Mouse (Mus musculus) intestine, embryonic 15.5 days (tissue): ENCODE results near the gene Nckap5. TPM values are rescaled to one million over a fixed set of nuclear protein-coding genes. Genes with fewer than 3 reads are reported as not detected.
A peak's percentile ranks its signal among the peaks of the same experiment; 100 is the strongest.

Experiments
- ATAC-seq: fragments of 200-750 bp; cut with Nextera tagmentation; 2 replicates; pipeline ENCODE4 v1.8.0; 2017; ENCODE audit warnings: moderate TSS enrichment, moderate library complexity
- H3K27ac ChIP-seq: fragments of 300-500 bp; sonication (generic); 2 replicates; pipeline ENCODE4 v1.5.1; 2015; ENCODE audit warnings: mild to moderate bottlenecking, inconsistent platforms
- H3K27me3 ChIP-seq: fragments of 300-500 bp; sonication (generic); replicated peaks from 2 replicates; pipeline ENCODE4 v1.6.1; 2015; ENCODE audit warnings: inconsistent platforms
- H3K36me3 ChIP-seq: fragments of 300-500 bp; sonication (generic); 2 replicates; pipeline ENCODE4 v1.6.1; 2015; ENCODE audit warnings: inconsistent platforms
- H3K4me1 ChIP-seq: fragments of 300-500 bp; sonication (generic); replicated peaks from 2 replicates; pipeline ENCODE4 v1.6.1; 2015; ENCODE audit warnings: inconsistent platforms
- H3K4me2 ChIP-seq: fragments of 300-500 bp; sonication (generic); replicated peaks from 2 replicates; pipeline ENCODE4 v1.6.1; 2015; ENCODE audit warnings: mild to moderate bottlenecking, inconsistent platforms
- H3K4me3 ChIP-seq: fragments of 300-500 bp; sonication (generic); replicated peaks from 2 replicates; pipeline ENCODE4 v1.5.1; 2015; ENCODE audit warnings: inconsistent platforms
- H3K9ac ChIP-seq: fragments of 300-500 bp; sonication (generic); 2 replicates; pipeline ENCODE4 v1.6.1; 2015; ENCODE audit warnings: inconsistent platforms
- H3K9me3 ChIP-seq: fragments of 300-500 bp; sonication (generic); 2 replicates; pipeline ENCODE4 v1.6.1; 2016; ENCODE audit warnings: inconsistent platforms
- WGBS: fragments of 180-500 bp; shearing (Covaris S2); methylation state at CpG from one replicate; pipeline ENCODE4 v1.1.7; 2015; 5-methylcytosine and 5-hydroxymethylcytosine counted together
- polyA plus RNA-seq: library from polyadenylated mRNA; unstranded; fragments of >200 nt; fragmentation: Nextera tagmentation; extraction: Ambion mirVana; gene quantifications from 2 replicates; pipeline ENCODE4 v1.2.1, GENCODE M21; 2015

Nckap5 gene
- polyA plus RNA-seq, 1 experiment from 2014 or later = 11.4 TPM

GRCm38 (mm10) chr1:126603771-126604515 lies 226.7 kb downstream of the Nckap5 start:
- WGBS = 62% methylated on average over 7 of the region's 7 CpGs
- H3K27ac ChIP-seq = no peak overlapping the region
- H3K9me3 ChIP-seq = no peaks in the 10 kb centered on the region
- H3K4me3 ChIP-seq = peak overlapping the region; percentile 12; the same call in 1 of the 2 replicates
- H3K36me3 ChIP-seq = no peaks in the 10 kb centered on the region
- no peak overlapping the region for H3K9ac ChIP-seq
- ATAC-seq = peak; percentile 29; the same call in 1 of the 2 replicates
- H3K27me3 ChIP-seq = no peaks in the 10 kb centered on the region
- no peaks in the 10 kb centered on the region for H3K4me1 ChIP-seq
- peak overlapping the region; percentile 37 for H3K4me2 ChIP-seq

- Histone ChIP-seq H3K36me3 (no peaks in the 10 kb centered on the region), H3K4me2 (no peak overlapping the region), H3K9me3 (no peaks in the 10 kb centered on the region), H3K9ac (no peak overlapping the region), H3K27me3 (no peaks in the 10 kb centered on the region), H3K4me3 (no peak overlapping the region), H3K4me1 (no peaks in the 10 kb centered on the region), H3K27ac (no peak overlapping the region)
- WGBS = 69% methylated on average over 4 of the region's 4 CpGs
- no peak for ATAC-seq
Measured at GRCm38 (mm10) chr1:126600596-126600995, 230.0 kb downstream of the Nckap5 start.

- no peak for ATAC-seq
- H3K4me1 ChIP-seq = peaks cover 9% of the 10 kb centered on the region; the same call in 1 of the 2 replicates
- H3K27me3 ChIP-seq = no peaks in the 10 kb centered on the region
- no peak overlapping the region for H3K4me2 ChIP-seq
- H3K36me3 ChIP-seq = no peaks in the 10 kb centered on the region
- H3K9ac ChIP-seq = no peak overlapping the region
- H3K4me3 ChIP-seq = no peak overlapping the region
- no peaks in the 10 kb centered on the region for H3K9me3 ChIP-seq
- 21% methylated on average over 3 of the region's 3 CpGs for WGBS
- no peak overlapping the region for H3K27ac ChIP-seq
Measured at GRCm38 (mm10) chr1:126597376-126597775, 233.2 kb downstream of the Nckap5 start.

- H3K4me1 ChIP-seq = peaks cover 9% of the 10 kb centered on the region; the same call in 1 of the 2 replicates
- no peak overlapping the region for H3K4me2 ChIP-seq
- WGBS = 52% methylated on average over 3 of the region's 3 CpGs
- H3K9ac ChIP-seq = no peak overlapping the region
- no peak overlapping the region for H3K4me3 ChIP-seq
- H3K27me3 ChIP-seq = no peaks in the 10 kb centered on the region
- H3K36me3 ChIP-seq = no peaks in the 10 kb centered on the region
- H3K9me3 ChIP-seq = no peaks in the 10 kb centered on the region
- no peak for ATAC-seq
- H3K27ac ChIP-seq = no peak overlapping the region
Measured at GRCm38 (mm10) chr1:126594796-126595195, 235.8 kb downstream of the Nckap5 start.

- no peak overlapping the region for H3K27ac ChIP-seq
- no peak overlapping the region for H3K4me3 ChIP-seq
- no peak overlapping the region for H3K4me2 ChIP-seq
- no peaks in the 10 kb centered on the region for H3K9me3 ChIP-seq
- WGBS = 29% methylated on average over 7 of the region's 7 CpGs
- no peak overlapping the region for H3K9ac ChIP-seq
- no peaks in the 10 kb centered on the region for H3K27me3 ChIP-seq
- peaks cover 9% of the 10 kb centered on the region; the same call in 1 of the 2 replicates for H3K4me1 ChIP-seq
- H3K36me3 ChIP-seq = no peaks in the 10 kb centered on the region
- peak; percentile 71 for ATAC-seq
Measured at GRCm38 (mm10) chr1:126593044-126593805, 237.4 kb downstream of the Nckap5 start.

GRCm38 (mm10) chr1:126590911-126591310 lies 239.7 kb downstream of the Nckap5 start:
- no peaks in the 10 kb centered on the region for H3K36me3 ChIP-seq
- H3K27me3 ChIP-seq = no peaks in the 10 kb centered on the region
- H3K9ac ChIP-seq = no peak overlapping the region
- no peak overlapping the region for H3K27ac ChIP-seq
- peaks cover 9% of the 10 kb centered on the region; the same call in 1 of the 2 replicates for H3K4me1 ChIP-seq
- ATAC-seq = no peak
- 84% methylated on average over 3 of the region's 3 CpGs for WGBS
- H3K4me3 ChIP-seq = no peak overlapping the region
- no peak overlapping the region for H3K4me2 ChIP-seq
- no peaks in the 10 kb centered on the region for H3K9me3 ChIP-seq

GRCm38 (mm10) chr1:126578163-126578562 lies 252.4 kb downstream of the Nckap5 start:
- no peaks in the 10 kb centered on the region for H3K27me3 ChIP-seq
- ATAC-seq = no peak
- H3K4me1 ChIP-seq = no peaks in the 10 kb centered on the region
- no peak overlapping the region for H3K27ac ChIP-seq
- H3K9me3 ChIP-seq = no peaks in the 10 kb centered on the region
- H3K36me3 ChIP-seq = no peaks in the 10 kb centered on the region
- H3K4me3 ChIP-seq = no peak overlapping the region
- H3K9ac ChIP-seq = no peak overlapping the region
- no peak overlapping the region for H3K4me2 ChIP-seq

GRCm38 (mm10) chr1:126574295-126574694 lies 256.3 kb downstream of the Nckap5 start:
- H3K9me3 ChIP-seq = no peaks in the 10 kb centered on the region
- no peak overlapping the region for H3K4me2 ChIP-seq
- H3K9ac ChIP-seq = no peak overlapping the region
- H3K4me1 ChIP-seq = no peaks in the 10 kb centered on the region
- no peak for ATAC-seq
- 90% methylated on average over 9 of the region's 9 CpGs for WGBS
- no peak overlapping the region for H3K27ac ChIP-seq
- H3K27me3 ChIP-seq = no peaks in the 10 kb centered on the region
- no peaks in the 10 kb centered on the region for H3K36me3 ChIP-seq
- H3K4me3 ChIP-seq = no peak overlapping the region

GRCm38 (mm10) chr1:126573714-126574113 lies 256.9 kb downstream of the Nckap5 start:
- no peak overlapping the region for H3K4me3 ChIP-seq
- H3K4me1 ChIP-seq = no peaks in the 10 kb centered on the region
- H3K9me3 ChIP-seq = no peaks in the 10 kb centered on the region
- ATAC-seq = no peak
- H3K4me2 ChIP-seq = no peak overlapping the region
- H3K9ac ChIP-seq = no peak overlapping the region
- WGBS = 62% methylated on average over 3 of the region's 3 CpGs
- H3K36me3 ChIP-seq = no peaks in the 10 kb centered on the region
- H3K27me3 ChIP-seq = no peaks in the 10 kb centered on the region
- H3K27ac ChIP-seq = no peak overlapping the region

- H3K4me1 ChIP-seq = no peaks in the 10 kb centered on the region
- WGBS = 81% methylated on average over 2 of the region's 2 CpGs
- no peaks in the 10 kb centered on the region for H3K9me3 ChIP-seq
- ATAC-seq = no peak
- no peak overlapping the region for H3K27ac ChIP-seq
- no peak overlapping the region for H3K4me3 ChIP-seq
- no peak overlapping the region for H3K9ac ChIP-seq
- no peaks in the 10 kb centered on the region for H3K36me3 ChIP-seq
- no peak overlapping the region for H3K4me2 ChIP-seq
- H3K27me3 ChIP-seq = no peaks in the 10 kb centered on the region
Measured at GRCm38 (mm10) chr1:126573097-126573496, 257.5 kb downstream of the Nckap5 start.

GRCm38 (mm10) chr1:126569611-126570238 lies 260.9 kb downstream of the Nckap5 start:
- no peaks in the 10 kb centered on the region for H3K9me3 ChIP-seq
- H3K36me3 ChIP-seq = no peaks in the 10 kb centered on the region
- H3K9ac ChIP-seq = no peak overlapping the region
- no peaks in the 10 kb centered on the region for H3K27me3 ChIP-seq
- H3K27ac ChIP-seq = no peak overlapping the region
- WGBS = 89% methylated on average over 6 of the region's 6 CpGs
- H3K4me2 ChIP-seq = no peak overlapping the region
- no peak overlapping the region for H3K4me3 ChIP-seq
- no peak for ATAC-seq
- no peaks in the 10 kb centered on the region for H3K4me1 ChIP-seq

GRCm38 (mm10) chr1:126568520-126569197 lies 261.9 kb downstream of the Nckap5 start:
- Histone ChIP-seq H3K9me3 (no peaks in the 10 kb centered on the region), H3K4me3 (no peak overlapping the region), H3K9ac (no peak overlapping the region), H3K4me2 (no peak overlapping the region), H3K27ac (no peak overlapping the region), H3K27me3 (no peaks in the 10 kb centered on the region), H3K36me3 (no peaks in the 10 kb centered on the region), H3K4me1 (no peaks in the 10 kb centered on the region)
- no peak for ATAC-seq
- WGBS = 90% methylated on average over 8 of the region's 8 CpGs
